Mouse (Mus musculus): ENCODE measurements around the gene Vmn1r205. TPM values are rescaled to one million over a fixed set of nuclear protein-coding genes. Genes with fewer than 3 reads are reported as not detected.
"Not testable (repeated sequence)": the region's sequence is repeated elsewhere in the genome, so short reads cannot be mapped to it uniquely, and the experiment has no call there.

Gene Vmn1r205
- polyA plus RNA-seq (2015; fragmentation: Nextera tagmentation; extraction: Ambion mirVana): not detected in 2 replicates

DNA sequence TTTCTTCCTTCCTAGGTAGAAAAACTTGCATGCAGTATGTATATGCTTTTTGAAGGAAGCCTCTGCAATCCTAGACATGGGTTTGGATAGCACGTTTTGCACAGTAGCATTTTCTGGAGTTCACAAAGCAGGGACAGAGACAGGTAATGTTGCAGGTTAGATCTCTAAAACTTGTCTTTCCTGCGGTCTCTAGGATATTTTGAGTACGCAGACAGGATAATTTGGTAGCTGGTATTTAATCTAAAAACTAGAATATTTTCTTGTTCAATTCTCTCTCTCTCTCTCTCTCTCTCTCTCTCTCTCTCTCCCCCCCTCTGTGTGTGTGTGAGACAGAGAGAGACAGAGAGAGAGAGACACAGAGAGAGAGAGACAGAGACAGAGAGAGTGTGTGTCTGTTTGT, at the start of gene Vmn1r205:
Gene Vmn1r205, minus strand, starts transcription at position 101 of the 400 bp plus-strand sequence.
- Histone ChIP-seq H3K27ac (ENCODE audit: low read length) (no peak within 1 kb of the TSS), H3K36me3 (ENCODE audit: control insufficient read depth, insufficient read depth) (no peaks in the 10 kb centered on the region), H3K4me2 (ENCODE audit: low read length) (no peak within 1 kb of the TSS), H3K9ac (replicated peaks; ENCODE audit: low read depth, low read length) (no peak within 1 kb of the TSS), H3K9me3 (ENCODE audit: control insufficient read depth, low read length) (no peaks in the 10 kb centered on the region), H3K4me1 (replicated peaks; ENCODE audit: control insufficient read depth, insufficient read depth, low read length) (no peaks in the 10 kb centered on the region), H3K4me3 (replicated peaks; ENCODE audit: low read length) (no peak within 1 kb of the TSS), H3K27me3 (replicated peaks; ENCODE audit: control insufficient read depth, insufficient read depth, low read length) (no peaks in the 10 kb centered on the region)
- 93% methylated on average over 3 of the region's 3 CpGs for WGBS
- ATAC-seq: no peak

- H3K36me3 ChIP-seq (ENCODE audit: control insufficient read depth, insufficient read depth); ATAC-seq; H3K27ac ChIP-seq (ENCODE audit: low read length); H3K4me2 ChIP-seq (ENCODE audit: low read length); H3K4me3 ChIP-seq (replicated peaks; ENCODE audit: low read length); H3K9ac ChIP-seq (replicated peaks; ENCODE audit: low read depth, low read length); H3K9me3 ChIP-seq (ENCODE audit: control insufficient read depth, low read length); H3K4me1 ChIP-seq (replicated peaks; ENCODE audit: control insufficient read depth, insufficient read depth, low read length); H3K27me3 ChIP-seq (replicated peaks; ENCODE audit: control insufficient read depth, insufficient read depth, low read length): not testable (repeated sequence)
Observed at GRCm38 (mm10) chr13:22624151-22624550, 31.4 kb upstream of the Vmn1r205 start, which contains the start of gene Vmn1r206. TSS of gene Vmn1r206 (minus strand) at chr13:22624251.

DNA sequence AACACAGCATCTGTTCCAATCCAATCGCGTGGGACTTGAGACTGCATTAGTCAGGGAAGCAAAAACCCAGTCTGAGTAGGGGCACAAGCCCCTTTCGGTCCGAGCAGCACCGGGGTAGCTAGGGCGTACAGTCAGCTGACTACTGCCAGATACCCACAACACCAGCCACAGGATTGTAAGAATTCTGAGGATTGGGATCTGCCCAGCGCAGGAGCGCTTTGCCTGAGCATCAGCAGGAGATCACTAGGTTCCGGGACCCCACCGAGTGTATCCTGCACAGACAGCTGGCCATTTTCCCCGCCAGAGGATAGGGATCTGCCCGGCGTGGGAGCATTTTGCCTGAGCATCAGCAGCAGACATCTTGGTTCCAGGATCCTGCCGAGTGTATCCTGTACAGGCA, 9.5 kb downstream of the Vmn1r205 start:
- ATAC-seq; H3K4me2 ChIP-seq (ENCODE audit: low read length); H3K27me3 ChIP-seq (replicated peaks; ENCODE audit: control insufficient read depth, insufficient read depth, low read length); H3K36me3 ChIP-seq (ENCODE audit: control insufficient read depth, insufficient read depth); H3K4me1 ChIP-seq (replicated peaks; ENCODE audit: control insufficient read depth, insufficient read depth, low read length); H3K27ac ChIP-seq (ENCODE audit: low read length); H3K4me3 ChIP-seq (replicated peaks; ENCODE audit: low read length); H3K9ac ChIP-seq (replicated peaks; ENCODE audit: low read depth, low read length); H3K9me3 ChIP-seq (ENCODE audit: control insufficient read depth, low read length): not testable (repeated sequence)
- 84% methylated on average over 14 of the region's 14 CpGs for WGBS

DNA sequence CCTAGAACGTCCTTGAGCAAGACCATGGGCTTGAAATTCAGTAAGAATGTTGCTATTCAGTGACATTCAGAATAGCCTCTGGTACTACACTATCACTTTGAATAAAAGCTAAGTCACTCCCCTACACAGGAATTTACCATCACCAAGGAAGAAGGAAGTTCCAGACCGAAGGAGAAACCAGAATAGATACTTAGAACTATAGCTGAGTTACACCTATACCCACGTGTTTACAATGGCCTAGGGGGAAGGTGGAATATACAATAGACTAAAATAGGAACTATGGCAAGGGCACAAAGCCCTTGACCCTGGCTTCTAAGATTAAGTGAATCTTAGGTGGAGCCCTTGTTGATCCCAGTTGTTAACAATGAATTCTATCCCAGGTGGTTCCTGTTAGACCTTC, 17.9 kb downstream of the Vmn1r205 start:
- not testable (repeated sequence) for ATAC-seq; H3K9me3 ChIP-seq (ENCODE audit: control insufficient read depth, low read length); H3K4me2 ChIP-seq (ENCODE audit: low read length); H3K27ac ChIP-seq (ENCODE audit: low read length); H3K36me3 ChIP-seq (ENCODE audit: control insufficient read depth, insufficient read depth); H3K4me1 ChIP-seq (replicated peaks; ENCODE audit: control insufficient read depth, insufficient read depth, low read length); H3K27me3 ChIP-seq (replicated peaks; ENCODE audit: control insufficient read depth, insufficient read depth, low read length); H3K4me3 ChIP-seq (replicated peaks; ENCODE audit: low read length); H3K9ac ChIP-seq (replicated peaks; ENCODE audit: low read depth, low read length)
- WGBS: 80% methylated on average over 3 of the region's 3 CpGs

- ATAC-seq; H3K9ac ChIP-seq (replicated peaks; ENCODE audit: low read depth, low read length); H3K27ac ChIP-seq (ENCODE audit: low read length); H3K4me2 ChIP-seq (ENCODE audit: low read length); H3K36me3 ChIP-seq (ENCODE audit: control insufficient read depth, insufficient read depth); H3K4me3 ChIP-seq (replicated peaks; ENCODE audit: low read length); H3K9me3 ChIP-seq (ENCODE audit: control insufficient read depth, low read length); H3K27me3 ChIP-seq (replicated peaks; ENCODE audit: control insufficient read depth, insufficient read depth, low read length); H3K4me1 ChIP-seq (replicated peaks; ENCODE audit: control insufficient read depth, insufficient read depth, low read length): not testable (repeated sequence)
- 71% methylated on average over 1 of the region's 1 CpGs for WGBS
Observed at GRCm38 (mm10) chr13:22552898-22553297, 39.9 kb downstream of the Vmn1r205 start, which contains the start of gene Vmn1r204. TSS of gene Vmn1r204 (plus strand) at chr13:22553198.

Other genes with a start within 250 kb of the Vmn1r205 start
- gene Vmn1r198, start 242.6 kb downstream of the Vmn1r205 start, polyA plus RNA-seq (2015; fragmentation: Nextera tagmentation; extraction: Ambion mirVana): not detected in 2 replicates
- not detected in 2 replicates for gene Vmn1r199, start 213.2 kb downstream of the Vmn1r205 start, polyA plus RNA-seq (2015; fragmentation: Nextera tagmentation; extraction: Ambion mirVana)
- gene Vmn1r200, start 202.6 kb downstream of the Vmn1r205 start, polyA plus RNA-seq (2015; fragmentation: Nextera tagmentation; extraction: Ambion mirVana): not detected in 2 replicates
- gene Vmn1r201, start 121.1 kb downstream of the Vmn1r205 start, polyA plus RNA-seq (2015; fragmentation: Nextera tagmentation; extraction: Ambion mirVana): not detected in 2 replicates
- gene Vmn1r202, start 87.6 kb downstream of the Vmn1r205 start, polyA plus RNA-seq (2015; fragmentation: Nextera tagmentation; extraction: Ambion mirVana): not detected in 2 replicates
- gene Vmn1r203, start 74.9 kb downstream of the Vmn1r205 start, polyA plus RNA-seq (2015; fragmentation: Nextera tagmentation; extraction: Ambion mirVana): not detected in 2 replicates
- gene Vmn1r204, start 39.8 kb downstream of the Vmn1r205 start, polyA plus RNA-seq (2015; fragmentation: Nextera tagmentation; extraction: Ambion mirVana): not detected in 2 replicates
- gene Vmn1r206, start 31.3 kb upstream of the Vmn1r205 start, polyA plus RNA-seq (2015; fragmentation: Nextera tagmentation; extraction: Ambion mirVana): not detected in 2 replicates
- not detected in 2 replicates for gene Vmn1r207-ps, start 136.6 kb upstream of the Vmn1r205 start, polyA plus RNA-seq (2015; fragmentation: Nextera tagmentation; extraction: Ambion mirVana)
- not detected in 2 replicates for gene Vmn1r208, start 184.4 kb upstream of the Vmn1r205 start, polyA plus RNA-seq (2015; fragmentation: Nextera tagmentation; extraction: Ambion mirVana)
- not detected in 2 replicates for gene Vmn1r209, start 216.7 kb upstream of the Vmn1r205 start, polyA plus RNA-seq (2015; fragmentation: Nextera tagmentation; extraction: Ambion mirVana)
- not detected in 2 replicates for gene Vmn1r210, start 238.3 kb upstream of the Vmn1r205 start, polyA plus RNA-seq (2015; fragmentation: Nextera tagmentation; extraction: Ambion mirVana)